Mouse (Mus musculus): ENCODE measurements around the gene Dph3. TPM values are rescaled to one million over a fixed set of nuclear protein-coding genes. Genes with fewer than 3 reads are reported as not detected.

The Dph3 gene
- polyA plus RNA-seq, 1 experiment from 2014 or later = 88.7 TPM

Other genes starting within 250 kb of the Dph3 start
- 0.82 and 0.86 TPM in 2 replicates for gene Galnt15, start 56.7 kb downstream of the Dph3 start, polyA plus RNA-seq (2015; fragmentation: Nextera tagmentation; extraction: Ambion mirVana)
- 17.2 and 19.2 TPM in 2 replicates for gene Oxnad1, start 355 bp downstream of the Dph3 start, polyA plus RNA-seq (2015; fragmentation: Nextera tagmentation; extraction: Ambion mirVana)
- not detected in 2 replicates for gene Msmb, start 56.3 kb upstream of the Dph3 start, polyA plus RNA-seq (2015; fragmentation: Nextera tagmentation; extraction: Ambion mirVana)
- gene Ncoa4, start 74.1 kb upstream of the Dph3 start, polyA plus RNA-seq (2015; fragmentation: Nextera tagmentation; extraction: Ambion mirVana) = 103 and 109 TPM in 2 replicates
- 402 and 405 TPM in 2 replicates for gene Timm23, start 116.2 kb upstream of the Dph3 start, polyA plus RNA-seq (2015; fragmentation: Nextera tagmentation; extraction: Ambion mirVana)
- 41.3 and 41.4 TPM in 2 replicates for gene Parg, start 116.2 kb upstream of the Dph3 start, polyA plus RNA-seq (2015; fragmentation: Nextera tagmentation; extraction: Ambion mirVana)
- gene Ogdhl, start 236.3 kb upstream of the Dph3 start, polyA plus RNA-seq (2015; fragmentation: Nextera tagmentation; extraction: Ambion mirVana) = 2.3 and 2.4 TPM in 2 replicates